Mouse (Mus musculus): Measurements from ENCODE around the gene Jarid2. TPM values are rescaled to one million over a fixed set of nuclear protein-coding genes. Genes with fewer than 3 reads are reported as not detected.

Gene Jarid2
- total RNA-seq, 4 experiments from 2014 or later, result 13.9 to 25.9 (median 19.4) TPM

- no peak for DNase-seq (ENCODE audit: low spot score)
These were observed 961 bp upstream of the Jarid2 start for GRCm38 (mm10) chr13:44728145-44728880.

GRCm38 (mm10) chr13:44730146-44730864 is 1.0 kb downstream of the Jarid2 start:
- DNase-seq (ENCODE audit: low spot score), result peak; percentile 99

GRCm38 (mm10) chr13:44730939-44731551 is 1.8 kb downstream of the Jarid2 start:
- DNase-seq (ENCODE audit: low spot score), result peak; percentile 93

GRCm38 (mm10) chr13:44731727-44732441 is 2.6 kb downstream of the Jarid2 start:
- no peak for DNase-seq (ENCODE audit: low spot score)

GRCm38 (mm10) chr13:44732442-44732974 is 3.2 kb downstream of the Jarid2 start:
- DNase-seq (ENCODE audit: low spot score), result no peak

GRCm38 (mm10) chr13:44733036-44733372 is 3.7 kb downstream of the Jarid2 start:
- no peak for DNase-seq (ENCODE audit: low spot score)

- peak; percentile 83 for DNase-seq (ENCODE audit: low spot score)
These were observed 4.3 kb downstream of the Jarid2 start for GRCm38 (mm10) chr13:44733373-44734111.

- DNase-seq (ENCODE audit: low spot score), result no peak
These were observed 5.2 kb downstream of the Jarid2 start for GRCm38 (mm10) chr13:44734441-44734840.

GRCm38 (mm10) chr13:44735088-44735690 is 5.9 kb downstream of the Jarid2 start:
- no peak for DNase-seq (ENCODE audit: low spot score)

- no peak for DNase-seq (ENCODE audit: low spot score)
These were observed 8.0 kb downstream of the Jarid2 start for GRCm38 (mm10) chr13:44737297-44737696.

GRCm38 (mm10) chr13:44751780-44752179 is 22.5 kb downstream of the Jarid2 start:
- DNase-seq (ENCODE audit: low spot score), result no peak

GRCm38 (mm10) chr13:44753206-44753605 is 23.9 kb downstream of the Jarid2 start:
- DNase-seq (ENCODE audit: low spot score), result no peak

- no peak for DNase-seq (ENCODE audit: low spot score)
These were observed 26.2 kb downstream of the Jarid2 start for GRCm38 (mm10) chr13:44755434-44755833.

GRCm38 (mm10) chr13:44758750-44759149 is 29.5 kb downstream of the Jarid2 start:
- DNase-seq (ENCODE audit: low spot score), result peak; percentile 28

- DNase-seq (ENCODE audit: low spot score), result no peak
These were observed 31.5 kb downstream of the Jarid2 start for GRCm38 (mm10) chr13:44760761-44761160.

GRCm38 (mm10) chr13:44763068-44763467 is 33.8 kb downstream of the Jarid2 start:
- no peak for DNase-seq (ENCODE audit: low spot score)

GRCm38 (mm10) chr13:44767751-44768150 is 38.5 kb downstream of the Jarid2 start:
- no peak for DNase-seq (ENCODE audit: low spot score)

GRCm38 (mm10) chr13:44770808-44771605 is 41.7 kb downstream of the Jarid2 start:
- DNase-seq (ENCODE audit: low spot score), result no peak

- no peak for DNase-seq (ENCODE audit: low spot score)
These were observed 43.5 kb downstream of the Jarid2 start for GRCm38 (mm10) chr13:44772816-44773215.

GRCm38 (mm10) chr13:44774351-44774750 is 45.1 kb downstream of the Jarid2 start:
- DNase-seq (ENCODE audit: low spot score), result no peak
